Mouse (Mus musculus): ENCODE data around the gene Capza2. TPM values are rescaled to one million over a fixed set of nuclear protein-coding genes. Genes with fewer than 3 reads are reported as not detected.

Gene Capza2
- polyA plus RNA-seq, 1 experiment from 2014 or later, result 277 TPM

- no peak for DNase-seq (ENCODE audit: low spot score)
- H3K36me3 ChIP-seq (replicated peaks; ENCODE audit: control insufficient read depth, insufficient read depth), result peaks cover 72% of the 10 kb centered on the region
- no peak overlapping the region for H3K9ac ChIP-seq
- no peaks in the 10 kb centered on the region for H3K4me1 ChIP-seq (replicated peaks; ENCODE audit: control insufficient read depth, insufficient read depth, low read length)
- H3K27ac ChIP-seq, result no peak overlapping the region
- no peak for ATAC-seq (ENCODE audit: low FRiP score)
- H3K4me2 ChIP-seq (replicated peaks), result no peak overlapping the region
- no peaks in the 10 kb centered on the region for H3K9me3 ChIP-seq (ENCODE audit: control insufficient read depth, low read length)
- H3K4me3 ChIP-seq (replicated peaks; ENCODE audit: low read length), result no peak overlapping the region
- no peaks in the 10 kb centered on the region for H3K27me3 ChIP-seq (ENCODE audit: control insufficient read depth, insufficient read depth, low read length)
Observed at GRCm38 (mm10) chr6:17666024-17666423, 30.0 kb downstream of the Capza2 start.

GRCm38 (mm10) chr6:17667813-17668212, 31.8 kb downstream of the Capza2 start:
- Histone ChIP-seq H3K27ac (no peak overlapping the region), H3K9me3 (ENCODE audit: control insufficient read depth, low read length) (no peaks in the 10 kb centered on the region), H3K4me1 (replicated peaks; ENCODE audit: control insufficient read depth, insufficient read depth, low read length) (no peaks in the 10 kb centered on the region), H3K36me3 (replicated peaks; ENCODE audit: control insufficient read depth, insufficient read depth) (peaks cover 55% of the 10 kb centered on the region), H3K27me3 (ENCODE audit: control insufficient read depth, insufficient read depth, low read length) (no peaks in the 10 kb centered on the region), H3K4me2 (replicated peaks) (no peak overlapping the region), H3K9ac (no peak overlapping the region), H3K4me3 (replicated peaks; ENCODE audit: low read length) (no peak overlapping the region)
- no peak for DNase-seq (ENCODE audit: low spot score)
- no peak for ATAC-seq (ENCODE audit: low FRiP score)
- WGBS, result 95% methylated on average over 3 of the region's 3 CpGs

GRCm38 (mm10) chr6:17668334-17668733, 32.3 kb downstream of the Capza2 start:
- Histone ChIP-seq H3K4me2 (replicated peaks) (no peak overlapping the region), H3K4me3 (replicated peaks; ENCODE audit: low read length) (no peak overlapping the region), H3K9ac (no peak overlapping the region), H3K4me1 (replicated peaks; ENCODE audit: control insufficient read depth, insufficient read depth, low read length) (no peaks in the 10 kb centered on the region), H3K36me3 (replicated peaks; ENCODE audit: control insufficient read depth, insufficient read depth) (peaks cover 50% of the 10 kb centered on the region), H3K9me3 (ENCODE audit: control insufficient read depth, low read length) (no peaks in the 10 kb centered on the region), H3K27ac (no peak overlapping the region), H3K27me3 (ENCODE audit: control insufficient read depth, insufficient read depth, low read length) (no peaks in the 10 kb centered on the region)
- whole genome bisulfite sequencing, result 95% methylated on average over 12 of the region's 12 CpGs
- DNase-seq (ENCODE audit: low spot score) (no peak), ATAC-seq (ENCODE audit: low FRiP score) (no peak)

GRCm38 (mm10) chr6:17669826-17670225, 33.8 kb downstream of the Capza2 start:
- no peak overlapping the region for H3K4me3 ChIP-seq (replicated peaks; ENCODE audit: low read length)
- H3K4me1 ChIP-seq (replicated peaks; ENCODE audit: control insufficient read depth, insufficient read depth, low read length), result no peaks in the 10 kb centered on the region
- H3K27ac ChIP-seq, result no peak overlapping the region
- H3K27me3 ChIP-seq (ENCODE audit: control insufficient read depth, insufficient read depth, low read length), result no peaks in the 10 kb centered on the region
- no peak overlapping the region for H3K4me2 ChIP-seq (replicated peaks)
- H3K9ac ChIP-seq, result no peak overlapping the region
- no peaks in the 10 kb centered on the region for H3K9me3 ChIP-seq (ENCODE audit: control insufficient read depth, low read length)
- H3K36me3 ChIP-seq (replicated peaks; ENCODE audit: control insufficient read depth, insufficient read depth), result peaks cover 37% of the 10 kb centered on the region
- DNase-seq (ENCODE audit: low spot score), result no peak
- no peak for ATAC-seq (ENCODE audit: low FRiP score)
- 79% methylated on average over 2 of the region's 2 CpGs for WGBS

DNA sequence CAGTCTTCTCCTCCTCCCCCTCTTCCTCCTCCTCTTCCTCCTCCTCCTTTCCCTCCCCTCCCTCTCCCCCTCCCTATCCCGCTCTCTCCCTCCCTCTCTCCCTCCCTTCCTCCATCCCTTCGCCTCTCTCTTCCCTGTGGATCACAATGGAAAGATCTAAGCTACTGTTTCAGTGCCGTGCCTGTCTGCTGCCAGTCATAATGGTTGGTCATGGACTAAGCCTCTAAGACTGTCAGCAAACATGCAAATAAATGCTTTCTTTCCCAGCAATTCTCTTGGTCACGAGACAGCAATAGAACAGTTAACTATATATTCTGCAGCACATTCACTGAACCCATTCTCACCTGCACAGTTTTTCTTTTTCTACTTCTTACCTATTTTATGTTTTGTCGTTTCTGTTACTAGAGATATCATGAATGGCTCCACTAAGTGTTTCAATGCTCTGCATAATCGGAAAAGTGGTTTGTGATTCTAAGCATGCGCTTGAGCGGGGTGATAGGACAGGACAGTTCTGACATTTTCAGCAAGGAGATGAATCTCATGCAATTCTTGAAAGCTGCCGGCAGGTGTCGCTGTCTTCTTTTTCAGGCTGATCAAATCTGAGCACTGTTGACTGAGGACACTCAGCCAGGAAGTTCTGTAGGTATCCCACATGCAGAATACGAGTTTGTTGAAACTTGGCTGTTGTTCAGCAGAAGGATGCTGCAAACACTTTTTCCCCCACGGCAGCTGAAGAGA, 39.2 kb downstream of the Capza2 start:
- peak overlapping the region; percentile 15; the same call in 1 of the 2 replicates for H3K4me2 ChIP-seq (replicated peaks)
- 23% methylated on average over 12 of the region's 12 CpGs for WGBS

GRCm38 (mm10) chr6:17677008-17677407, 41.0 kb downstream of the Capza2 start:
- ATAC-seq (ENCODE audit: low FRiP score), result no peak
- no peaks in the 10 kb centered on the region for H3K4me1 ChIP-seq (replicated peaks; ENCODE audit: control insufficient read depth, insufficient read depth, low read length)
- H3K9me3 ChIP-seq (ENCODE audit: control insufficient read depth, low read length), result no peaks in the 10 kb centered on the region
- no peak for DNase-seq (ENCODE audit: low spot score)
- H3K4me3 ChIP-seq (replicated peaks; ENCODE audit: low read length), result no peak overlapping the region
- H3K27ac ChIP-seq, result no peak overlapping the region
- H3K4me2 ChIP-seq (replicated peaks), result no peak overlapping the region
- H3K36me3 ChIP-seq (replicated peaks; ENCODE audit: control insufficient read depth, insufficient read depth), result no peaks in the 10 kb centered on the region
- H3K9ac ChIP-seq, result no peak overlapping the region
- WGBS, result 82% methylated on average over 2 of the region's 2 CpGs
- no peaks in the 10 kb centered on the region for H3K27me3 ChIP-seq (ENCODE audit: control insufficient read depth, insufficient read depth, low read length)

More for the DNA sequence above, 39.2 kb downstream of the Capza2 start:
- Histone ChIP-seq H3K36me3 (replicated peaks; ENCODE audit: control insufficient read depth, insufficient read depth) (no peaks in the 10 kb centered on the region), H3K4me3 (replicated peaks; ENCODE audit: low read length) (no peak overlapping the region), H3K9ac (no peak overlapping the region), H3K9me3 (ENCODE audit: control insufficient read depth, low read length) (no peaks in the 10 kb centered on the region), H3K4me1 (replicated peaks; ENCODE audit: control insufficient read depth, insufficient read depth, low read length) (no peaks in the 10 kb centered on the region), H3K27ac (no peak overlapping the region), H3K27me3 (ENCODE audit: control insufficient read depth, insufficient read depth, low read length) (no peaks in the 10 kb centered on the region)
- ATAC-seq (ENCODE audit: low FRiP score) (peak; percentile 71), DNase-seq (ENCODE audit: low spot score) (peak; percentile 82)

DNA sequence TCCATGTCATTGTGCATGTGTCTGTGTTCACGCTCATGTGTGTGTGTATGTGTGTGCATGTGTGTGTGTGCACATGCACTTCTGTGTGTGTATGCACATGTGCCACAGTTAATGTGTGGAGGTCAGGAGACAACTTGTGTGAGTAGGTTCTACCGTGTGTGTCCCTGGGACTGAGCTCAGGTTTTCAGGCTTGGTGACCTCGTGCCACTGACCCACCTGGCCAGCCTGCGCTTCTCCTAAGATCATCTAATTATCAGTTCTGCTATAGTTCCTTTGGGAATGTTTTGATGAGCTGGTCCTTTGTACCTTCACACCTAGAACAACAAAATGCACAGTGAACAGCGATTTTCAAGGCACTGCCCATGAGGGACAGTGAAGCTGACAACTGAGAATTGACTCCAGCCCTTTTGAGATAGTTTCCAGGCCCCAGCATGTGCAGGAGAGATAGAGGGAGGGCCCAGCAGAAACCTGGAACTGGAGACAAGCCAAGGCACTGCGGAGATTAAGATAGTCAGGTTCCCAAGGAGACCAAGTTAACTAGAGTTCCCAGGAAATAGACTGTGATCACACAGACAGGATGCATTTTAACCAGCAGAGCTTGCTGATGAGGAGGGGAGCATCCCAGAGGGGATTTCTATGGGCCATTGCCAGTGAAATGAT, 44.4 kb downstream of the Capza2 start:
- H3K27ac ChIP-seq, result no peak overlapping the region
- no peaks in the 10 kb centered on the region for H3K4me1 ChIP-seq (replicated peaks; ENCODE audit: control insufficient read depth, insufficient read depth, low read length)
- H3K9ac ChIP-seq, result no peak overlapping the region
- ATAC-seq (ENCODE audit: low FRiP score) (no peak), DNase-seq (ENCODE audit: low spot score) (no peak)
- H3K9me3 ChIP-seq (ENCODE audit: control insufficient read depth, low read length), result no peaks in the 10 kb centered on the region
- WGBS, result 82% methylated on average over 6 of the region's 6 CpGs
- H3K4me3 ChIP-seq (replicated peaks; ENCODE audit: low read length), result no peak overlapping the region
- H3K27me3 ChIP-seq (ENCODE audit: control insufficient read depth, insufficient read depth, low read length), result no peaks in the 10 kb centered on the region
- H3K36me3 ChIP-seq (replicated peaks; ENCODE audit: control insufficient read depth, insufficient read depth), result no peaks in the 10 kb centered on the region
- H3K4me2 ChIP-seq (replicated peaks), result no peak overlapping the region

GRCm38 (mm10) chr6:17681810-17682209, 45.8 kb downstream of the Capza2 start:
- no peaks in the 10 kb centered on the region for H3K9me3 ChIP-seq (ENCODE audit: control insufficient read depth, low read length)
- no peaks in the 10 kb centered on the region for H3K36me3 ChIP-seq (replicated peaks; ENCODE audit: control insufficient read depth, insufficient read depth)
- ATAC-seq (ENCODE audit: low FRiP score) (no peak), DNase-seq (ENCODE audit: low spot score) (no peak)
- H3K4me2 ChIP-seq (replicated peaks), result no peak overlapping the region
- no peak overlapping the region for H3K9ac ChIP-seq
- no peak overlapping the region for H3K4me3 ChIP-seq (replicated peaks; ENCODE audit: low read length)
- 98% methylated on average over 8 of the region's 8 CpGs for WGBS
- H3K4me1 ChIP-seq (replicated peaks; ENCODE audit: control insufficient read depth, insufficient read depth, low read length), result no peaks in the 10 kb centered on the region
- no peaks in the 10 kb centered on the region for H3K27me3 ChIP-seq (ENCODE audit: control insufficient read depth, insufficient read depth, low read length)
- no peak overlapping the region for H3K27ac ChIP-seq

- Histone ChIP-seq H3K27ac (no peak overlapping the region), H3K9ac (no peak overlapping the region), H3K4me1 (replicated peaks; ENCODE audit: control insufficient read depth, insufficient read depth, low read length) (0 out of 2 replicates have a peak, but pooled peaks cover 3% of the 10 kb centered on the region), H3K4me2 (replicated peaks) (no peak overlapping the region), H3K9me3 (ENCODE audit: control insufficient read depth, low read length) (no peaks in the 10 kb centered on the region), H3K36me3 (replicated peaks; ENCODE audit: control insufficient read depth, insufficient read depth) (no peaks in the 10 kb centered on the region), H3K27me3 (ENCODE audit: control insufficient read depth, insufficient read depth, low read length) (no peaks in the 10 kb centered on the region), H3K4me3 (replicated peaks; ENCODE audit: low read length) (no peak overlapping the region)
- 75% methylated on average over 5 of the region's 5 CpGs for WGBS
- DNase-seq (ENCODE audit: low spot score) (no peak), ATAC-seq (ENCODE audit: low FRiP score) (no peak)
Observed at GRCm38 (mm10) chr6:17688676-17689075, 52.6 kb downstream of the Capza2 start.

Data from hindbrain, embryonic 14.5 days (tissue).